Mouse (Mus musculus) embryo, embryonic 11 days (tissue): ENCODE data around the gene Taz.

Source experiments
- DNase-seq: peaks from one replicate; pipeline ENCODE4 v3.0.0-alpha.2; 2015

Gene Taz

GRCm38 (mm10) chrX:74281041-74281731, 526 bp upstream of the Taz start:
- DNase-seq = no peak

GRCm38 (mm10) chrX:74282395-74283091, 831 bp downstream of the Taz start:
- DNase-seq = peak; percentile 91

- DNase-seq = no peak
Observed at GRCm38 (mm10) chrX:74283092-74283437, 1.4 kb downstream of the Taz start.

- no peak for DNase-seq
Observed at GRCm38 (mm10) chrX:74293431-74293830, 11.7 kb downstream of the Taz start.

- peak; percentile 94 for DNase-seq
Observed at GRCm38 (mm10) chrX:74296538-74297448, 15.1 kb downstream of the Taz start, which contains the start of gene Atp6ap1. Gene Atp6ap1, plus strand, starts transcription at chrX:74297097.

- DNase-seq = no peak
Observed at GRCm38 (mm10) chrX:74298348-74298747, 16.6 kb downstream of the Taz start.

- no peak for DNase-seq
Observed at GRCm38 (mm10) chrX:74299721-74300120, 18.0 kb downstream of the Taz start.

- peak; percentile 83 for DNase-seq
Observed at GRCm38 (mm10) chrX:74304867-74305700, 23.4 kb downstream of the Taz start, which contains the start of gene Gdi1. Gene Gdi1, plus strand, starts transcription at chrX:74304998.

- peak; percentile 91 for DNase-seq
Observed at GRCm38 (mm10) chrX:74312540-74313464, 31.1 kb downstream of the Taz start, which contains the start of gene Fam50a. Gene Fam50a, plus strand, starts transcription at chrX:74313033.

- peak; percentile 82 for DNase-seq
Observed at GRCm38 (mm10) chrX:74328725-74329161, 47.0 kb downstream of the Taz start, which contains the start of gene Plxna3. Gene Plxna3, plus strand, starts transcription at chrX:74329066.

- DNase-seq = no peak
Observed at GRCm38 (mm10) chrX:74329215-74329671, 47.5 kb downstream of the Taz start.

- DNase-seq = no peak
Observed at GRCm38 (mm10) chrX:74330166-74330930, 48.6 kb downstream of the Taz start.
